Mouse (Mus musculus): ENCODE measurements around the gene Gtf2h4. TPM values are rescaled to one million over a fixed set of nuclear protein-coding genes. Genes with fewer than 3 reads are reported as not detected.

Gene Gtf2h4
- polyA plus RNA-seq (2014; fragmentation: Nextera tagmentation; extraction: Ambion mirVana) = 39.3 TPM in 2 replicates

- H3K27me3 ChIP-seq (ENCODE audit: control insufficient read depth, insufficient read depth, low read length) = no peaks in the 10 kb centered on the region
- H3K4me3 ChIP-seq (ENCODE audit: low read depth, low read length) = peak within 1 kb of the TSS; percentile 57
- H3K9ac ChIP-seq (ENCODE audit: low read length) = peak within 1 kb of the TSS; percentile 66
- H3K9me3 ChIP-seq (ENCODE audit: control insufficient read depth, low read length) = no peaks in the 10 kb centered on the region
- WGBS = 4% methylated on average over 23 of the region's 23 CpGs
- H3K4me2 ChIP-seq = peak within 1 kb of the TSS; percentile 69
- H3K27ac ChIP-seq (ENCODE audit: low read depth, low read length) = no peak within 1 kb of the TSS
- DNase-seq (ENCODE audit: low spot score, missing footprints) (peak; percentile 98), ATAC-seq (ENCODE audit: low FRiP score) (peak; percentile 96)
- no peaks in the 10 kb centered on the region for H3K36me3 ChIP-seq (ENCODE audit: control insufficient read depth, insufficient read depth, low read length)
- H3K4me1 ChIP-seq (ENCODE audit: control insufficient read depth, insufficient read depth, low read length) = peaks cover 7% of the 10 kb centered on the region
These were observed at the start of gene Gtf2h4 for GRCm38 (mm10) chr17:35673416-35674035. Gene Gtf2h4, minus strand, starts transcription at chr17:35673739.

DNA sequence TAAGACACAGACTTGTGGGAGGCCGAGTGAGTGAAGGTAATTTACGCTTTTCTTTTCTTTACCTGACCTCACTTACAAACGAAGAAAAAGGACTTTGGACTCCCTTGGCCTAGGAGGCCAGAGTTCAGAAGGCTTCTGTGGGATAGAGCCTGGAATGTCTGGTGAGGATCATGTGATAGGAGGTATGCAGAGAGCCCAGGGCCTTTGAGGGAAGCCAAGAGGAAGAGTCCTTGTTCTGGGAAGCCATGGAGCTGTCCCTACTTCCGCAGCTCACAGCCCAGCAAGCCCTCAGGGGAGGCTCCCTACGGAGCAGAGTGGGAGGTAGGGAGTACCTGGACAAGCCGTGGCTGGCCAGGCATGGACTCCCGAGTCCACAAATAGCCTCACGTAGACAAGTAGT is 48.1 kb upstream of the Gtf2h4 start:
- no peak overlapping the region for H3K9ac ChIP-seq (ENCODE audit: low read length)
- no peaks in the 10 kb centered on the region for H3K36me3 ChIP-seq (ENCODE audit: control insufficient read depth, insufficient read depth, low read length)
- H3K4me2 ChIP-seq = no peak overlapping the region
- no peaks in the 10 kb centered on the region for H3K9me3 ChIP-seq (ENCODE audit: control insufficient read depth, low read length)
- no peak overlapping the region for H3K4me3 ChIP-seq (ENCODE audit: low read depth, low read length)
- H3K27me3 ChIP-seq (ENCODE audit: control insufficient read depth, insufficient read depth, low read length) = no peaks in the 10 kb centered on the region
- H3K27ac ChIP-seq (ENCODE audit: low read depth, low read length) = no peak overlapping the region
- ATAC-seq (ENCODE audit: low FRiP score) = no peak
- H3K4me1 ChIP-seq (ENCODE audit: control insufficient read depth, insufficient read depth, low read length) = peaks cover 2% of the 10 kb centered on the region; the same call in 1 of the 2 replicates
- DNase-seq (ENCODE audit: low spot score, missing footprints) = no peak
- 76% methylated on average over 8 of the region's 8 CpGs for WGBS

DNA sequence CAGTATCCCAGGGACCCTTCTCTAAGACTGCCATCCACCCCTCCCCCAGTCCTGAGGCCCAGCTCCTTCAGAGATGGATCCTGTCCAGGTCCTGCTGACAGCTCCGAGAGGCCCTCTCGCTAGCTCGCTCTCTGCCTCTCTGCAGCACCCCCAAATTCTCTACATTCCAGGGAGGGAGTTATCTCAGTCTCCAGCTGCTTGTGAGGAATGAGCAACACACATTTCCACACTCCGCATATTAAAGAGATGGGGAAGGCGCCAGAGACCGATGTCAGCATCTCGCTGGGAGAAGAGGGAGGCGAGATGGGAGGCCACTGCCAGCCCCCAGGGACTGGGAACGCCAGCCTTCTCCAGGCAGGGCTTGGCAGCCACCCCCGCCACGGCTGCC is 46.8 kb upstream of the Gtf2h4 start:
- Histone ChIP-seq H3K27me3 (ENCODE audit: control insufficient read depth, insufficient read depth, low read length) (no peaks in the 10 kb centered on the region), H3K9me3 (ENCODE audit: control insufficient read depth, low read length) (no peaks in the 10 kb centered on the region), H3K4me3 (ENCODE audit: low read depth, low read length) (no peak overlapping the region), H3K27ac (ENCODE audit: low read depth, low read length) (no peak overlapping the region), H3K9ac (ENCODE audit: low read length) (peak overlapping the region; percentile 6; the same call in 1 of the 2 replicates), H3K36me3 (ENCODE audit: control insufficient read depth, insufficient read depth, low read length) (no peaks in the 10 kb centered on the region), H3K4me1 (ENCODE audit: control insufficient read depth, insufficient read depth, low read length) (peaks cover 2% of the 10 kb centered on the region; the same call in 1 of the 2 replicates), H3K4me2 (no peak overlapping the region)
- ATAC-seq (ENCODE audit: low FRiP score) = no peak
- no peak for DNase-seq (ENCODE audit: low spot score, missing footprints)
- WGBS = 26% methylated on average over 11 of the region's 11 CpGs

DNA sequence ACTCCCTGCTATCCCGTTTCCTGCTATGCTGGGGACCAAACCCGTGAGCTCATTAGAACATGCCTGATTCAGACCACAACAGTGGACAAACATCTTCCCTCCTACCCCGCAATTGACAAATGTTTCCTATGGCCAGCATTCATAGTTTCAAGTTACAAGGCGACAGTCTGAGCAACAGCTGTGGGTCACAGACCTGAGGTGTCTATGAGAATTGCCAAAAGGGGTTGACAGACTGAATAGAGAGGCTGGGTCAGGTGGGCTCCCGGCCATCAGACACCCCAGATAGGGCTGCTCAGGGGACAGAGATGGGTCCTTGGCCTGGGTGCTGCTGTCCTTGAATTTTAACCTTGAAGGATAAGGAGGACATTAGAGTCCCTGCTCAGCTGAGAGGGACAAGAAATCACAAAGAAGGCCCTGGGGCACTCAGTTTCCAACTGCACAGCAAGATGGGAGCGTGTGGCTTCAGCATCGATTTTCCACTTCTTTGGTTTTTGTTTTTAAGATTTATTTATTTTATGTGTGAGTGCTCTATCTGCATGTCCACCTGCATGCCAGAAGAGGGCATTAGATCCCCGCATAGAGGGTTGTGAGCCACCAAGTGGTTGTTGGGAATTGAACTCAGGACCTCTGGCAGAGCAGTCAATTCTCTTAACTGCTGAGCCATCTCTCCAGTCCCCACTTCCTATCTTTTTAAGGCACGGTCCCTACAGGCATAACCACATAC is 46.2 kb upstream of the Gtf2h4 start:
- H3K27me3 ChIP-seq (ENCODE audit: control insufficient read depth, insufficient read depth, low read length) = no peaks in the 10 kb centered on the region
- ATAC-seq (ENCODE audit: low FRiP score) (no peak), DNase-seq (ENCODE audit: low spot score, missing footprints) (no peak)
- H3K4me2 ChIP-seq = no peak overlapping the region
- H3K4me1 ChIP-seq (ENCODE audit: control insufficient read depth, insufficient read depth, low read length) = peaks cover 2% of the 10 kb centered on the region; the same call in 1 of the 2 replicates
- H3K36me3 ChIP-seq (ENCODE audit: control insufficient read depth, insufficient read depth, low read length) = no peaks in the 10 kb centered on the region
- no peaks in the 10 kb centered on the region for H3K9me3 ChIP-seq (ENCODE audit: control insufficient read depth, low read length)
- H3K4me3 ChIP-seq (ENCODE audit: low read depth, low read length) = no peak overlapping the region
- no peak overlapping the region for H3K27ac ChIP-seq (ENCODE audit: low read depth, low read length)
- no peak overlapping the region; the same call in 1 of the 2 replicates for H3K9ac ChIP-seq (ENCODE audit: low read length)
- WGBS = 72% methylated on average over 9 of the region's 9 CpGs

- WGBS = 92% methylated on average over 6 of the region's 6 CpGs
- Histone ChIP-seq H3K27me3 (ENCODE audit: control insufficient read depth, insufficient read depth, low read length) (no peaks in the 10 kb centered on the region), H3K4me2 (no peak overlapping the region), H3K4me1 (ENCODE audit: control insufficient read depth, insufficient read depth, low read length) (peaks cover 2% of the 10 kb centered on the region; the same call in 1 of the 2 replicates), H3K9ac (ENCODE audit: low read length) (no peak overlapping the region), H3K4me3 (ENCODE audit: low read depth, low read length) (no peak overlapping the region), H3K27ac (ENCODE audit: low read depth, low read length) (no peak overlapping the region), H3K36me3 (ENCODE audit: control insufficient read depth, insufficient read depth, low read length) (no peaks in the 10 kb centered on the region), H3K9me3 (ENCODE audit: control insufficient read depth, low read length) (no peaks in the 10 kb centered on the region)
- ATAC-seq (ENCODE audit: low FRiP score) (no peak), DNase-seq (ENCODE audit: low spot score, missing footprints) (no peak)
These were observed 43.5 kb upstream of the Gtf2h4 start for GRCm38 (mm10) chr17:35717080-35717479.

DNA sequence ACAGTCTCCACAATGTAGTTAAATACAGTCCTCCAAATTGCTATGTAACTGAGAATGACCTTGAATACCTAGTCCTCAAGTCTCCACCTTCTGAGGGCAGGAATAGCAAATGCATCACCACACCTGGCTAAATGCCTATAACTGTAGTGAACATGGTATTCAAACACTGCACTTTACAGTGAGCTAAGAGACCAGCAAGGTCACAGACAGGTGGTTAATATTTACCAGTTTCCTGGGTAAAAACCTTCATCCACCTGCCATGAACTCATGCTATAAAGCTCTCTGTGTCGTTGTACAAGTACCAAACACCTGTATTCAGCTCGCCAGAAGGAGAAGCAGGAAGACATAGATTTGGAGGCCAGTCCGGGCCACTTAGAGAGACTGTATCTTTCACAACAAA is 42.6 kb upstream of the Gtf2h4 start:
- ATAC-seq (ENCODE audit: low FRiP score) (no peak), DNase-seq (ENCODE audit: low spot score, missing footprints) (no peak)
- no peaks in the 10 kb centered on the region for H3K9me3 ChIP-seq (ENCODE audit: control insufficient read depth, low read length)
- no peak overlapping the region for H3K27ac ChIP-seq (ENCODE audit: low read depth, low read length)
- no peak overlapping the region for H3K4me2 ChIP-seq
- 92% methylated on average over 3 of the region's 3 CpGs for WGBS
- H3K36me3 ChIP-seq (ENCODE audit: control insufficient read depth, insufficient read depth, low read length) = no peaks in the 10 kb centered on the region
- H3K27me3 ChIP-seq (ENCODE audit: control insufficient read depth, insufficient read depth, low read length) = no peaks in the 10 kb centered on the region
- peaks cover 3% of the 10 kb centered on the region for H3K4me1 ChIP-seq (ENCODE audit: control insufficient read depth, insufficient read depth, low read length)
- no peak overlapping the region for H3K4me3 ChIP-seq (ENCODE audit: low read depth, low read length)
- no peak overlapping the region for H3K9ac ChIP-seq (ENCODE audit: low read length)

- H3K4me2 ChIP-seq = no peak overlapping the region
- H3K9ac ChIP-seq (ENCODE audit: low read length) = peak overlapping the region; percentile 6; the same call in 1 of the 2 replicates
- H3K4me1 ChIP-seq (ENCODE audit: control insufficient read depth, insufficient read depth, low read length) = peaks cover 14% of the 10 kb centered on the region
- peak overlapping the region; percentile 4; the same call in 1 of the 2 replicates for H3K27ac ChIP-seq (ENCODE audit: low read depth, low read length)
- no peaks in the 10 kb centered on the region for H3K27me3 ChIP-seq (ENCODE audit: control insufficient read depth, insufficient read depth, low read length)
- H3K9me3 ChIP-seq (ENCODE audit: control insufficient read depth, low read length) = no peaks in the 10 kb centered on the region
- no peaks in the 10 kb centered on the region for H3K36me3 ChIP-seq (ENCODE audit: control insufficient read depth, insufficient read depth, low read length)
- H3K4me3 ChIP-seq (ENCODE audit: low read depth, low read length) = no peak overlapping the region
- peak; percentile 79 for ATAC-seq (ENCODE audit: low FRiP score)
- no peak for DNase-seq (ENCODE audit: low spot score, missing footprints)
- WGBS = 29% methylated on average over 8 of the region's 8 CpGs
These were observed 37.3 kb upstream of the Gtf2h4 start for GRCm38 (mm10) chr17:35710705-35711347.

- DNase-seq (ENCODE audit: low spot score, missing footprints) (no peak), ATAC-seq (ENCODE audit: low FRiP score) (no peak)
- Histone ChIP-seq H3K36me3 (ENCODE audit: control insufficient read depth, insufficient read depth, low read length) (no peaks in the 10 kb centered on the region), H3K4me1 (ENCODE audit: control insufficient read depth, insufficient read depth, low read length) (peaks cover 24% of the 10 kb centered on the region), H3K27me3 (ENCODE audit: control insufficient read depth, insufficient read depth, low read length) (no peaks in the 10 kb centered on the region), H3K27ac (ENCODE audit: low read depth, low read length) (no peak overlapping the region), H3K4me2 (no peak overlapping the region), H3K9ac (ENCODE audit: low read length) (no peak overlapping the region), H3K4me3 (ENCODE audit: low read depth, low read length) (no peak overlapping the region), H3K9me3 (ENCODE audit: control insufficient read depth, low read length) (no peaks in the 10 kb centered on the region)
- WGBS = 77% methylated on average over 2 of the region's 2 CpGs
These were observed 35.1 kb upstream of the Gtf2h4 start for GRCm38 (mm10) chr17:35708611-35709010.

DNA sequence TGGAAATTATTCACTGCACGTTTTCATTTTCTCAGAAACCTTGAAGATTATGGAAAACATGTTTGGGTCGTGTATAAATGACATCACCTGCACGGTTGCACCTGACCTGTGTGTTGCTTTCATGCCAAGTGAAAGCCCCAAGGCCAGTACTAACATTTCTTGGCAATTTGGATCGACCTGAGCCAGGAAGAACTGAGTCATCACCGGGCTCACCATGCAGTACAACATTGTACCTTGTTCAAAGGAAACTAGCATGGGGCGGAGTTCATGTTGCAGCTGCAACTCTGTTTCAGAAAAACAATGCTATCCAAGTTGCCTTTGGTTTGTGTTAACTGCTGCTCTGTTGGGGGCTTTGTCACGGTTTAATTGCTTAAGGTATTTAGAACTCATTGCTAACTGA is 34.4 kb upstream of the Gtf2h4 start:
- WGBS = 75% methylated on average over 7 of the region's 7 CpGs
- peaks cover 24% of the 10 kb centered on the region for H3K4me1 ChIP-seq (ENCODE audit: control insufficient read depth, insufficient read depth, low read length)
- H3K9ac ChIP-seq (ENCODE audit: low read length) = no peak overlapping the region
- no peaks in the 10 kb centered on the region for H3K27me3 ChIP-seq (ENCODE audit: control insufficient read depth, insufficient read depth, low read length)
- ATAC-seq (ENCODE audit: low FRiP score) (no peak), DNase-seq (ENCODE audit: low spot score, missing footprints) (no peak)
- H3K4me3 ChIP-seq (ENCODE audit: low read depth, low read length) = no peak overlapping the region
- no peak overlapping the region for H3K4me2 ChIP-seq
- no peaks in the 10 kb centered on the region for H3K9me3 ChIP-seq (ENCODE audit: control insufficient read depth, low read length)
- H3K36me3 ChIP-seq (ENCODE audit: control insufficient read depth, insufficient read depth, low read length) = no peaks in the 10 kb centered on the region
- no peak overlapping the region for H3K27ac ChIP-seq (ENCODE audit: low read depth, low read length)

All from midbrain, embryonic 11.5 days (tissue).